Mouse (Mus musculus) layer of hippocampus, adult 9-10 months (tissue): ENCODE measurements around the gene Ikzf2.

Experiments
- DNase-seq: peaks from one replicate; pipeline ENCODE4 v3.0.0; 2022; ENCODE audit warnings: low spot score

The Ikzf2 gene

GRCm38 (mm10) chr1:69591889-69592288 is 95.2 kb downstream of the Ikzf2 start:
- no peak for DNase-seq

GRCm38 (mm10) chr1:69591328-69591801 is 95.7 kb downstream of the Ikzf2 start:
- DNase-seq: peak; percentile 4

GRCm38 (mm10) chr1:69585546-69585945 is 101.5 kb downstream of the Ikzf2 start:
- DNase-seq: no peak

- DNase-seq: no peak
Measured at GRCm38 (mm10) chr1:69583932-69584659, 102.9 kb downstream of the Ikzf2 start.

- DNase-seq: no peak
Measured at GRCm38 (mm10) chr1:69578917-69579316, 108.1 kb downstream of the Ikzf2 start.

GRCm38 (mm10) chr1:69559443-69560090 is 127.5 kb downstream of the Ikzf2 start:
- no peak for DNase-seq

GRCm38 (mm10) chr1:69555636-69556151 is 131.4 kb downstream of the Ikzf2 start:
- no peak for DNase-seq

GRCm38 (mm10) chr1:69549987-69550386 is 137.1 kb downstream of the Ikzf2 start:
- no peak for DNase-seq

- no peak for DNase-seq
Measured at GRCm38 (mm10) chr1:69545885-69546253, 141.2 kb downstream of the Ikzf2 start.

- DNase-seq: no peak
Measured at GRCm38 (mm10) chr1:69545217-69545884, 141.7 kb downstream of the Ikzf2 start.

- no peak for DNase-seq
Measured at GRCm38 (mm10) chr1:69543774-69544597, 143.1 kb downstream of the Ikzf2 start.

- DNase-seq: no peak
Measured at GRCm38 (mm10) chr1:69542546-69542945, 144.5 kb downstream of the Ikzf2 start.

- DNase-seq: no peak
Measured at GRCm38 (mm10) chr1:69538663-69539062, 148.4 kb downstream of the Ikzf2 start.

- no peak for DNase-seq
Measured at GRCm38 (mm10) chr1:69537619-69538018, 149.4 kb downstream of the Ikzf2 start.

- DNase-seq: no peak
Measured at GRCm38 (mm10) chr1:69535507-69535906, 151.5 kb downstream of the Ikzf2 start.

- DNase-seq: no peak
Measured at GRCm38 (mm10) chr1:69533048-69533447, 154.0 kb downstream of the Ikzf2 start.

GRCm38 (mm10) chr1:69528696-69529095 is 158.3 kb downstream of the Ikzf2 start:
- no peak for DNase-seq

GRCm38 (mm10) chr1:69521656-69522055 is 165.4 kb downstream of the Ikzf2 start:
- no peak for DNase-seq

GRCm38 (mm10) chr1:69519356-69519755 is 167.7 kb downstream of the Ikzf2 start:
- peak; percentile 63 for DNase-seq

GRCm38 (mm10) chr1:69518012-69518411 is 169.0 kb downstream of the Ikzf2 start:
- no peak for DNase-seq

GRCm38 (mm10) chr1:69516144-69516543 is 170.9 kb downstream of the Ikzf2 start:
- DNase-seq: no peak
